Mouse (Mus musculus) cerebellum, adult 8-10 months (tissue): ENCODE results near the gene Dnajc5g.

Source experiments
- DNase-seq: peaks from one replicate; pipeline ENCODE4 v3.0.0; 2022

Dnajc5g gene

DNA sequence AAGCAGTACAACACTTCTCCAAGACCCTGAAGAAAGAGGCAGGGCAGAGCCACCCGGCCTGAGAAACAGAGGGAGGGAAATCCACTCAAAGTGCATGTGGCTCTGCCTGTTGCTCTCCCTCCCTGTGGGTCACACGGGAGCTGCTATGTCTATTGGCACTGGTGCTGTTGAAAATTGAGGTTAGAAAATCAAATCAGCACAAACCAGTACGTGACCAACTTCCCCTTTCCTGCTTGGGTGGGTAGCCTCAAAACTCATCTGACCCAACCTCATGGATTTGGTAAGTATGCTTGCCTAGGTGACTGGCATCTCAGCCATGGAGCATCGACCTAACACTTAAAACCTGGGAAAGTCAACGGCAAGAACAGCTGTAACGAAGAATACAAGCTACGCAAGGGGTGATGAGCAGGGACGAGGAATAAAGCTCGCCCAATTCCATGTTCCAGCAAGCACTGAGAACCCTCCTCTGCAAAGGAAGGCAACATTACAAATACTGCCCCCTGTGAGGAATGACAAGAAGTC is at the start of gene Dnajc5g:
TSS of gene Dnajc5g (plus strand) at position 472 of the 522 bp plus-strand sequence.
- no peak for DNase-seq

DNA sequence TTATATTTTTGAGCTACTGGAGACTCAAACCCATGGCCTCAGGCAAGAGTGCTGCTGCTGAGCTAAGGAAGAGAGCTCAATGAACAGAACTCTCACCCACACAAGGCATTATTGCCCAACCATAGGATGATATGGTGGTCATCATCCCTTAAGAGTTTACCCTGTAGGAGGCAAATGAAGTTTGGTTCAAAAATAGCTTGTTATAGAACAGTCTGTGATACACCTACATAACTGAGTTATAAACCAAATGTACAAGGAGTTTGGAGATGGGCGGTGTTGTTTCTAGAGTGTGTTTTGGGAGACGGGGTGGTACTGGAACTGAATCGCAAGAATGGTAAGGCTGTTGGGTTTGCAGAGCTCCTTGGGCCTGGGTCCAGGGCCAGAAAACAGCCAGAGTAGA is 36.3 kb upstream of the Dnajc5g start:
- DNase-seq = no peak

DNA sequence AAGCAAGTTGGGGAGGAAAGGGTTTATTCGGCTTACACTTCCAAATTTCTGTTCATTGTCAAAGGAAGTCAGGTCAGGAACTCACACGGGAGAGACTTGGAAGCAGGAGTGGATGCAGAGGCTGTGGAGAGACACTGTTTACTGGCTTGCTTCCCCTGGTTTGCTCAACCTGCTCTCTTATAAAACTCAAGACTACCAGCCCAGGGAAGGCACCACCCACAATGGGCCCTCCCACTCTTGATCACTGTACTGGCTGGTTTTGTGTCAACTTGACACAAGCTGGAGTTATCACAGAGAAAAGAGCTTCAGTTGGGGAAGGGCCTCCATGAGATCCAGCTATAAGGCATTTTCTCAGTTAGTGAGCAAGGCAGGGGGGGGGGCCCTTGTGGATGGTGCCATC is 35.0 kb upstream of the Dnajc5g start:
- DNase-seq = no peak

DNA sequence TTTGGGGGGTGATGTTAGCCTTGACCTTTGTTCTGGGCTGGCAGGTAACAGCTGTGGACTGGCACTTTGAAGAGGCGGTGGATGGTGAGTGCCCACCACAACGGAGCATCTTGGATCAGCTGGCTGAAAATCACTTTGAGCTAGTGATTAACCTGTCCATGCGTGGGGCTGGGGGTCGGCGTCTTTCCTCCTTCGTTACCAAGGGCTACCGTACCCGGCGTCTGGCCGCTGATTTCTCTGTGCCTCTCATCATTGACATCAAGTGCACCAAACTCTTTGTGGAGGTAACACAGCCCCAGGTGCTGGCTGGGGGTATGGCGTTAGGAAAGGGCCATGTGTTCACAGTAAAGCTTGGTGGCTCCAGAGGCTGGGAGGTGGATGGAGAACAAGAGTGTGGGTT is 34.3 kb upstream of the Dnajc5g start:
- DNase-seq = no peak

DNA sequence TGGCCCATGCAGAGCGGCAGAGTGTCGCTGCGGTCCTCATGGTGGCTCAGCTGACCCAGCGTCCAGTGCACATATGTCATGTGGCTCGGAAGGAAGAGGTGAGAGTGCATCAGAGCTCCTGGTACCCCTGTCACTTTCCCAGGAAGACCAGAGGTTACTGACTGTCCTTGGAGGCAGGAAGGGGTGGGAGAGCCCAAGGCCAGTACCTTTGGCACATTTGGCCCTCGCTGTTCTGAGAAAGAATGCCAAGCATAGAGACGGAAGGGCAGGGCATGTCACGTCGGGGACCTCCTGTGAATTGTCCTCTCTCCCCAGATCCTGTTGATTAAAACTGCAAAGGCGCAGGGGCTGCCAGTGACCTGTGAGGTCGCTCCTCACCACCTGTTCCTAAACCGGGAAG is 32.9 kb upstream of the Dnajc5g start:
- DNase-seq = no peak

DNA sequence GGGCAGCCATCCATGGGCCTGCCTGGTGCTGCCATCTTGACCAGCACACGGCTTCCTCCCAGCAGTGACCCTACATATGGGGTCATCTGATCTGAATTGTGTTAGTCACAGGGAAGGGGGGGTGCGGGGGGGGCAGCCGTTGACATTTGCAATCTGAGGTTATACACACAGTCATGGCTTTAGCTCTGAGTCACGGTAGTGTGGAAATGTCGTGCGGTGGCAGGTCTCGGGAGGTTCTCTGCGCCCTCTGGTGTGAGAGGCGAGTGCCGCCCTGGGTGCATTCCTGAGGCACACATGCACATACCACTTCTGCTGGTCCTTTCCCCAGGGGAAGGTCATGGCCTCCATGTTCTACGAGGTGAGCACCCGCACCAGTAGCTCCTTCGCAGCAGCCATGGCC is 29.7 kb upstream of the Dnajc5g start:
- no peak for DNase-seq

DNA sequence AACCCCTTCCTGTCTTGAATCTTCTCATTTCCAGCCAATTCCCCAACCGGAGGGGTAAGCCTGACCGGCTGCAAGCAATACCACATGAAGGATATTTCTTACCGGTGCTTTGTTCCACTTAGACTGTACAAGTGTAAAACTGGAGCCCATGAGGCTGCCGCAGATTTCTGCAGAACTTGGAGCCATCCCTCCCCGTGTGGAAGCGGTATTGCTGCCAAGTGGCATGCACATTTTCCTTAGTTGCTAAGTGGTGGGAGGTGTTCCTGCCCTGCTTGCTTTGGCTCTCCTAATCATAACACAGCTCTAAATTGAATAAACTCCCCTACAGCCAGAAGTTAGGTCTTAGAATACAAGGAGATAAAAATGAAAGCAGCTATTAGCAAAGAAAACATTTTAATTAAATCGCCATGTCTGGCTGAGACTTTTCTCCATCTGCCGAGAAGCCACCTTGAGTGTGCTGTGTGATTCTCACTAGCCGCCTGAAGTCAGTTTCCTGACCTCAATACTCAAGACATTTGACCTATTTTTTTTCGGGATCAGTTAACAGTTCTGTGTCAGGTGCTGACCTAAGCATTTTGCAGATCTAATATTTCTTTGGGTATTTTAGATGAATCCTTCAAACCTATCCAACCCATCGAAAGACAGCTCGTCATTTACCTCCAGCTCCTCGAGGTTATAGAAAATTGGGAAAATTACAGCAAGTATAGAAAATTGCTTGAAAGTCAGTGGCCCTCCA is 25.9 kb upstream of the Dnajc5g start:
- no peak for DNase-seq

DNA sequence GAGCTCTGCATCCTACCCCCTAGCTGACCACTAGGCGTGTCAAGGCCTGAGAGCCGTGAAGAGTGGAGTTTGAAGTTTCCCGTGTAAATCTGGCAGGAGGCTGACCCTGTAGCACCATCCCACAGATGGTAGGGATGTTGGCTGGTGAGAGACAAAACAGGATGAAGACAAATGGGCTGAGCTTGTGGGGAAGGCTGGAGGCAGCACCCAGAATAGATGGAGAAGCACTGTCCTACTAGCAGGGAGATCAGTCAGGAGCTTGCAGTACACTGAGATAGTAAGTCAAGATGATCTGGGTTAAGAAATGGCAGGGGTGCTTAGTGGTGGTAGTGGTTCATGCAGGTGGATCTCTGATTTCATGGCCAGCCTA is 25.3 kb upstream of the Dnajc5g start:
- no peak for DNase-seq

DNA sequence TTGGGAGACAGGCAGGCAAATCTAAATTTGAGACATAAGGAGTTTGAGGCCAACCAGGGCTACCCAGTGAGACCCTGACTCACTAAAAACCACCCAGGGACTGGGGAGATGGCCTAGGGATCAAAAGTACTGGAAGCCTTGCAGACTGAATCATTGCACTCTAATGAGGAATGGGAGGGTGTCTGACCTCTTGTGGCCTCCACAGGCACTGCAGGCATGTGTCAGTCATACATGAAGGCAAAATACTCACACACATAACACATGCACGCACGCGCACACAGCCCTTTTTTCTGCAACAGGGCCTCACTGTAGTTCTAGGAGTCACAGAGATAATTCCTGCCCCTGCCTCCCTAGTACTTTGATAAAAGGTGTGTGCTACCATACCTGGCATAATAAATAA is 24.7 kb upstream of the Dnajc5g start:
- DNase-seq = no peak

DNA sequence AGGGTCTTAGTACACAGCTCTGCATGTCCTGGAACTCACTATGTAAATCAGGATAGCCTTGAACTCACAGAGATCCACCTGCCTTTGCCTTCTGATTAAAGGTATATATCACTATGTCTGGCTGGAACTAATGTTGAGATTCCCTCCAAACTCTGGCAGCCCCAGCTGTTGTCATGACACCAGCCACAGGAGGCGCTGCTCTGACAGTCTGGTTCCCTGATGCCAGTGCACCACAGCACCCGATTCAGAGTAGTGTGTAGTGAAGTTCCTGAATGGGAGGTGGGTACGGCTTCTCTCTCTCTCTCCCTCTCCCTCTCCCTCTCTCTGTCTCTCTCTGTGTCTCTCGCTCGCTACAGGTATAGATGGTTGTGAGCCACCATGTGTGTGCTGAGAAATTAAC is 23.7 kb upstream of the Dnajc5g start:
- no peak for DNase-seq

DNA sequence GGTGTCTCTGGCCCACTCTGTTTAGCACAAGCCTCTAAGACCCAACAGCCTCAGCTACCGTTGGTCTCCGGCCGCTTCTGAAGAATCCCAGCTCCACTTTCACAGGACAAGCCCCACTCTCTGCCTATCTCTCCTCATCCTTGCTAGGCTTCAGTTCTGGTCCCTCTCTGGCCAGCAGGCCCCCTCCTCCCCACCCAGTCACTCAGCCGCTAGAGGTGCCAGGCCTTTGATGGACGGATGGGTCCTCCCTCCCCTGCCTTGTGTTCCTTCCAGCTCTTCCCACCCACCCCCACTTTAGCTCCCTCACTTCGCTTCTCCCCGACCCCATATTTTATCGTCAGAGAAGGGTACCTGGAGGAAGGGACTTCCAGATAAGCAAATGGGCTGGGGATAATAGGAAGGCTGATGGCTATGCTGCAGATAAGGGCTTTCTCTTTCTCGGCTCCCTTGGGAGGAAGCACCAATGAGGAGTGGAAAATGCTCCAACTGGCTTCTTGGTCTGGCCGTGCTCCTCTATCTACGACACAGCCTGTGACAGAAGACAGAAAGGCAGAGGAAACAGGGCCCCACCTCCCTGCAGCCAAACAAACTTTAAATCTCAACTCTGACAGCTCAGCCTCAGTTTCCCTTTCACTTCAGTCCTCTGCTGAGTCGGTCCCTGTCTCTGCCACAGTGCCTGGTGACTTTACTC is 23.0 kb upstream of the Dnajc5g start:
- no peak for DNase-seq

DNA sequence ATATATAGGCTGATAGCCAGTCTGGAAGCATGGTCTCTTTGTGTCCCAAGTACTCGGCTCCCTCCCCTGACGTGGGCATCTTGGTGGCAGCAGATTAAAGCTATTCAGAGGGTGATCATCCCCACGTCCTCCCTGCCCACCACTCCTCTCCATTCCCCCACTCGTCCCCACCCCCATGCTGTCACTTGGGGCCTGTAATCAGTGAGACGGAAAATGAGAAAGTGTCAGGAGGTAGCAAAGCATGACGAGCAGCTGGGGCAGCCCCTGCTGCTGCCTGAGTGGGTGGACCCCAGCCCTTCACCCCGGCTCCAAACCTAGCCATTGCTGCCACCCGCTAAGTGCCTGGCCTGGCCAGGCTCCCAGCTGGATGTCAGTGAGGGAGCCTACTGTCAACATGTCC is 22.1 kb upstream of the Dnajc5g start:
- no peak for DNase-seq

DNA sequence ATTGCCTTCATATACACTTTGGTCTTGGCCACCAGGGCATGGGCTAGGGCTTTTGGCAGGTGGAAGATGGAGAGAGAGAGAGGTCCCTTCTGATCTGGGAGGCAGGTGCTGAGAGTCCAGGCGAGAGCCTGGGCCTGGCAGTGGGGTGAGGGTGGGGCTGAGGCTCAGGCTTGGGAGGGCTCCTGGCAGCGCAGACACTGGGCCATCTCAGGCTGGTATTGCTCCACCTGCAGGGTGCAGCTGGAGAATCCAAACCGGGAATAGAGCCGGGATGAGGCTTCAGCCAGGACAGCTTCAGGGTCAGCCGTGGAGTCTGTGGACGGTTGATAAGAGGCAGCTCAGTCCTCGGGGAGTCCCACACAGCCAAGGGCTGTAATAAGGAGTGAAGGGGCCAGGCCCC is 19.5 kb upstream of the Dnajc5g start:
- DNase-seq = no peak

DNA sequence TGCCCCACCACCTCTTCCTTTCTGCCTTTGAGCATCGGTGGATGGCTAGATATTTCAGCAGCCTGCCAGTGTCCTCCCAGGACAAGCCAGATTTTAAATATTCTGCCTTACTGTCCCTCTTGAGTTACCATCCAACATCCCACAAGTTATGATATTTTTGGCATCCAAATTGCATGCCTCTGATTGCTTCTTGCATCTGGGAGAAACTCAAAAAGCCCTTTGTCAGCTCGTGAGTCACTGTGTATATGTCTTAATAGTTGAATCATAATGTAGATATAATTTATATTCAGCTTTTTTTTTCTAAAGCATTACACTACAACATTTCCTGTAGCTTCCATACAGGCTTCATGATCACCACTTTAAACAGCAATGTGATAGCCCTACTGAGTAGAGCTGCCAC is 19.0 kb upstream of the Dnajc5g start:
- no peak for DNase-seq

DNA sequence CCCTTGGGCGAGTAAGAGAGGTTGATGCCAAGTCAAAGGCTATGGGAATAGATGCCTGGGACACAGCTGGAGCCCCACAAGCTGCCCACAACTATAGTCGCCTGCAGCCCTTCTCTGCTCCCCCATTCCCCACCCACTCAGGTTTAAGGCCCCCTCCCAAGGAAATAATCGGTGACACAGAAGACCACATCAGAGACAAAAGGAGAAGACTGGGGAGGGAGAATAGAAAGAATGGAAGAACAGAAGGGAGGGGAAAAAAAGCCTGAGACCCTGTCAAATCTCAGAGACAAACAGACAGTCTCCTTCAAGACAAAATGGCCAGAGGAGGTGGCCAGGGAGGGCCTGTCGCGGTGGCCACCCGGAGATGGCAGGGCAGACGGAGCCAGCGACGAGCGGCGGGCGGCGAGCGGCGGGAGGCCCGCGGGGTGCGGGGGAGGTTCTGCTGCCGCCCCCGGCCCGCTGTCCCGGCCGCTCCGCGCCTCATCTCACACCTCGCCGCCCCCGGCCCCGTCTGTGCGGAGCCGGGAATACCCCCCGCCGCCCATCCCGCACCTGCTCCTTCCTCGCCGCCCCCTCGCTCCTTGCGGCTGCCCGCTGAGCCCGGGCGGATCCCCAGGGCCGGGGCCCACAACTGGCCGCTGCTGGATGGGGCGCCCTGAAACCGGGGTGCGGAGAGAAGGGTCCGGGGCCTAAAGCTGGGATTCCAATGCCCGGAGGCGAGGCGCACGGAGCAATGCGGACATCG is 13.7 kb upstream of the Dnajc5g start:
- DNase-seq = no peak

DNA sequence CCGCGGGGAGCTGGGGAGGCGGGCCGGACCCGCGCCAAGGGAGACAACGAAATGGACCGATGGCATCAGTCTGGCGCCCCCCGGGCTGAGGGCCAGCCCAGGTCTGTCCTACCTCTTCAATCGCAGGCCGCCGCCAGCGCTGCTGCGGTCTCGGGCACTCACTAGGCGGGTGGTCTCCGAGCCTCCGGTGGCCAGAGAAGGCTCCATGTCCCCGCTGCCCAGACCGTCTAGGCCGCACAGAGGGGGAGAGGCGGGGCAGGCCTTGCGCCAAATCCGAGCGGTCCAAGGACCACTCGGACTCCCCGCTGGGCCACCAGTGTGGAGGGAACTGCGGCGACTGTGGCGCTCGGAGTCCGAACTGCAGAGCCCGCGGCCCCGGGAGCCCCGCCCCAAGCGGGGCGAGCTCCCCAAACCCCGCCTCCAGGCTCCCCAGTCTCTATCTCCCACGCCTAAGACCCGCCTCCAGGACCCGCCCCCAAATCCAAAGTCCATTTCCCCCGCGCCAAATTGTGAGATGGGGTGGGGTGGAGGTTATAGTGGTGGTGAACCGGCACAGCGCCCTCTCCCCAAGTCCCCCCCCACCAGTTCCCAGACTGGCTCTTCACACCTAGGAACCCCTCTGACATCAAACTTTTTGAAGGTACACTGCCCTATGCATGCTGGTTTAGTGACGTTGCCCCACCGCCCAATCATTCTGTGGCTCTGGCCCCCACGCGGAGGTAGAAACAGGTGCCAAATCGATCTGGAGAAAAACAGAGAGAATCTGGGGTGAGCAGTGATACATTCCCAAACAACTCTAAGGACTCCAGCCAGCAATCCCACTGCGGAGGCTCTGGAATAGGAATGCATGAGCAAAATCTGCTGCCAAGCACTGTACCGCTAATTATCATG is 12.7 kb upstream of the Dnajc5g start:
- no peak for DNase-seq

DNA sequence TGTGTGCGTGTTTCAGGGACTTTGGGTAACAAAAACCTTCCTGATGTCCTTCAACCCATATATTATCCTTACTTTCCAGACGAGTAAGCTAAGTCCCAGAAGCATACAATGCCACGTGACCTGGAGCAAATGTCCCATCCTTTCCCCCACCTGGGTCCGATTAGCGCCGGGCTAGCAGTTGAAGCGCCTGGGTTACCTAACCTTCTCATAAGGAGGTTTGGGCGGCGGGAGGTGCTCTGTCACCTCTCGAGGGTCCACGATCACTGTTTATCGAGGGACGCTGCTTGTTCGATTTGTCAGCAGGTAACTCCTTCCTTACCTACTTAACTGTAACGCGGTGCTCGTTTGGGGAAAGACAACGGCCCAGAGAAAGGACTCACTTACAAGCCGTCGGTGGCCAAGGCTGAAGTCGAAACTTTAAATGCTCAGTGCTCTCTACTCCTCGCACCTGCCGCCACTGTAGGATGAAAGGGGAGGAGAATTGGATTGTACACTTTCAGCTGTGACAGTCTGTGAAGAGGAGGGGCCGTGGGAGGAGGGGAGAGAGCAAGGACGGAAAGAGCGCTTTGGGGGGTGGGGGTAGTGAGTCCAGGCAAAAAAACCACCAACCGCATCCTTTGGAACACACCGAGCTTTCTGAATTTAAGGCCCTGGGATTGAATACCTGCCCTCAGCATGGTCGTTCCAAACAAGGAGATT is 11.8 kb upstream of the Dnajc5g start:
- DNase-seq = no peak

DNA sequence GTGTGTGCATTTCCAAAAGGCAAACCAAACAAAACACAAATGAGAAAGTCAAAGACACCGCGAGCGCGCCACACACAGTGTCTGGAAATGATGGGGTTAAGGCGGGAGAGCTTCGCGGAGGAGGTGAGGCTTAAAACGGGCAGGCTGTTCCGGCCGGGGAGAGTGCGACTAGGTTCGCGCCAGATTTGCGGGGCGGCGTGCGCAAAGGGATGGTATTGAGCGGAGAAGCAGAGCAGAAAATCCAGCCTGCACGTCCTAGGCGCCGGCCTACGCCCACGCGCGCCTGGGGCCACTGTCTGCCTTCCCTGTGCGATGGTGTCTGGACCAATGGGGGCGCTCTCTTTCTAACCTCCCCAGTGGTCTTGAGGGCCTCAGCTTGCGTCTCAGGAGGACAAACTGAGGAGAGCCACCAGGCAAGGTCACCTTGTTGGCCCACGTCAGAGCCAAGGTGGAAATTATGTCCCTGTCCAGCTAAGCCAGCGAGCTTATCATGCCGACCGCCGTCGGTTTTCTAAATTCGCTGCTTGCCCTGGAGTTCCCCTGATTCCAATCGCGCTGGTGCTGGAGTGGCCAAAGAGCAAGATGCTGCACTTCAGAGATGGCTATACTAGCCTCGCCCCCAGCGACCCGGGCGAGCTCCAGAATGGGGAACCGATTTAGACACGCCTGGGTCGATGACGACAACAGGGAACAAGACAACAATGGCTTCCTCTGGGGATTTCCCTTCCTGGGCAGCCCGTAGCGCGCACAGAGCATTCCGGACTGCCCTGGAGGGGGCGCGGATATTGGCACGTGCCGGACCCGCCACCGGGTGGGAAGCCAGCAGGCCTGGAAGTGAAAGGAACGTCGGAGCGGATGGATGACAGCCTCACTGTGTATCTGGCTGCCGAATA is 11.0 kb upstream of the Dnajc5g start:
- no peak for DNase-seq

DNA sequence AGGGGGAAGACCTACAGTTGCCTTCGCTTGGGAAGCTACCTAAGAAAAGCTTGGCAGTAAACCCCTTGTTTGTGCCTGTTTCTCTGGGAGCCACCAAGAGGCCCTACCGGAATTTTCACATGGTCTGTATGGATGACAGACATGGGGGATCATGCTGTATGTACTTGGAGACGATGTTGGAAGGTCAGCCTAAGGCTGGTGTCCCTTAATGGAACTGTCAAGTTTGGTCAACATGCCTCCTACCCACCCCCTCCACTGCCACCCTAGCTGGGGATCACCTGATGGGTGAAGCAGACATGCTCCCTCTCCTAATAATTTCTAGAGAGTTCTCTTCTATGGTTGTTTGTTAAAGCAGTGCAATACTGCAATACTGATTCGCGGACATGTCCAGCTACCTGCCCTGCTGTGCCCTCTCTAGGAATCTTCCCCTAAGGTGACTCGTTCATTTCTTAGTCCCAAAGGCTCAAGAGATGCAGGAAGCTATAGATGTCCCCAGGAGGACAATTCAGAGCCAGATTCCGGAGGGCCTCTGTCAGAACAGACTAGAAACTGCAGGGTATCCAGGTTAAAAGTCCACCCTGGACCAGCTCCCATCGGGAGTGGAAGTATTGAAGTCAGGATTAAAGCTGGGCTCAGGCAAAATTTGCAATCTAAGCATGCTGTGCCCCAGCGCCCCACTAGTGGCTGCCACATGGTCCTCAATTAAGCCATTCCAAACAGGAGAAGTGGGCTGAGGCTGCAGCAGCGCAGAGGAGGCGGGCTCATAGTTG is 10.2 kb upstream of the Dnajc5g start:
- DNase-seq = no peak

DNA sequence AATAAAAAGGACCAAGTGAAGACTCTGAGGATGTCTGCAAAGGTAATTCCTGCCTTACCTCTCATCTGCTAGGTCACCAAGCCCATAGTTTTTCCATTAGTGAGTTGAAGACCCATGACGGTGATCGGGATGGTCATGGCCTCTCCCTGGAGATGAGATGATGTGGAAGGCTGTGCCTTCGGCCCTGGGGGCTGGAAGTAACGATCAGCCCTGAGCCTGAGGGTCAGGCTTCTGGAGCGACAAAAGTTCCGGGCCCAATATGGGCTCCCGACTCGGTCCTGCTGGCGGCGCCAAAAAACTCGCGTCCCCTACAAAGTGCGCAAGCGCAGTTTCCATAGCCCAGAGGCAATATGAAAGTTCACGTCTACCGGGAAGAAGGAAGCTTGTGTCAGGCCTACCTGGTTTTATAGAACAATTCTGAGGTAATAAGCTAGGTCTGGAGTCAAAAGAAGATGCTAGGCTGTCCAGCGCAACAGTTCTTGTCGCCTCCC is 2.0 kb downstream of the Dnajc5g start, which contains the start of gene Slc30a3:
TSS of gene Slc30a3 (minus strand) at position 238 of the 491 bp plus-strand sequence.
- DNase-seq = no peak
